Mouse (Mus musculus): ENCODE data around the gene Ppl. TPM values are rescaled to one million over a fixed set of nuclear protein-coding genes. Genes with fewer than 3 reads are reported as not detected.

The Ppl gene
- total and polyA plus RNA-seq, 3 experiments: 0.11 TPM; not detected in 2

DNA sequence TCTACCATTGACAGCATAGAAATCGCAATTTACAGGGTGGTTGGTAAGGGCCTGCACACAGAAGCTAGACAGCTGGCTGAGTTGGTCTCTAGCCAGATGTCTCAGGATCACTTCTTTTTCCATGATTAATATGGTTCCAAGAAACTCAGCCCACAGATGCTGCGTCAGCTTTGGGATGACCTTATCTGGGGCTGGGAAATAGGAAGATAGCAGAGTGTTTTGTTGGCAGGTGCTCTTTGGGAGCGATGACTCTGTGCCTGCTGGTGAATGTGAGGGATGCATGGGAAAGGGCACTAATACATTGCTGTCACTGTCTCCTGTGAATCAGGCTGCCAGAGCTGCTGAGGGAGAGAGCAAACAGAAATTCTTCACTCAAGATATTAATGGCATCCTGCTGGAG, 61.9 kb downstream of the Ppl start:
- Histone ChIP-seq H3K27me3 (ENCODE audit: insufficient read depth, low read length) (no peaks in the 10 kb centered on the region), H3K4me1 (ENCODE audit: insufficient read depth, low read depth, low read length) (no peaks in the 10 kb centered on the region), H3K36me3 (replicated peaks) (peaks cover 89% of the 10 kb centered on the region), H3K9me3 (replicated peaks) (no peaks in the 10 kb centered on the region), H3K4me3 (ENCODE audit: low read depth, low read length) (no peak overlapping the region)
- DNase-seq (ENCODE audit: low spot score): no peak
- TF ChIP-seq GATA1 (IDR thresholded peaks at IDR 0.05; ENCODE audit: borderline replicate concordance, low read length): no peak
- no peak for TF ChIP-seq CTCF (IDR thresholded peaks at IDR 0.05; ENCODE audit: low read depth, low read length)
- no peak for TF ChIP-seq TAL1 (conservative IDR thresholded peaks at IDR 0.05; ENCODE audit: low read depth, low read length)
- TF ChIP-seq GATA2 (IDR thresholded peaks at IDR 0.05; ENCODE audit: borderline replicate concordance, low read depth, low read length): no peak
- no peak for ATAC-seq (ENCODE audit: extremely low read depth, insufficient number of reproducible peaks, low FRiP score, poor library complexity, severe bottlenecking)

DNA sequence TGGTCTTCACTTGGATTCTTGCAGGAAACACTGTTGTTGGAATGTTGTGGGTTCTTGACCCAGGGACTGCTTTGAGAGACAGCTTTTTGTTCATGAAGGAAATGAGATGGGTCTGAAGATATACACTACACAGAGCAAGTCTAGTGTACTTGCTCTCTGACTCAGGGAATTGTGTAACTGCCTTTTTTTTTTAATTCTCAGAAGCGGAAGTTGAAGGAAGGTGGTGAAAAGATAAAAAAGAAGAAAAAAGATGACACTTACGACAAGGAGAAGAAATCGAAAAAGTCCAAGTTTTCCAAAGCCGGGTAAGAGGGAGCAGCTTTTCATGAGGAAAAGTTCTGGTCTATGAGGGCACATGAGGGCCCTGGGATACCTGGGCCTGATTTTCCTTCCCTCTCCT, 68.7 kb downstream of the Ppl start:
- DNase-seq (ENCODE audit: low spot score) (no peak), ATAC-seq (ENCODE audit: extremely low read depth, insufficient number of reproducible peaks, low FRiP score, poor library complexity, severe bottlenecking) (peak; percentile 54)
- Histone ChIP-seq H3K4me3 (ENCODE audit: low read depth, low read length) (no peak overlapping the region), H3K4me1 (ENCODE audit: insufficient read depth, low read depth, low read length) (peaks cover 11% of the 10 kb centered on the region), H3K9me3 (replicated peaks) (no peaks in the 10 kb centered on the region), H3K27me3 (ENCODE audit: insufficient read depth, low read length) (no peaks in the 10 kb centered on the region), H3K36me3 (replicated peaks) (peaks cover 78% of the 10 kb centered on the region)
- no peak for TF ChIP-seq POLR2AphosphoS5 (IDR thresholded peaks at IDR 0.05; ENCODE audit: insufficient replicate concordance, low read depth, low read length)
- no peak for TF ChIP-seq CTCF (IDR thresholded peaks at IDR 0.05; ENCODE audit: low read depth, low read length)
- no peak for TF ChIP-seq TAL1 (conservative IDR thresholded peaks at IDR 0.05; ENCODE audit: low read depth, low read length)
- TF ChIP-seq GATA1 (IDR thresholded peaks at IDR 0.05; ENCODE audit: borderline replicate concordance, low read length): no peak
- no peak for TF ChIP-seq GATA2 (IDR thresholded peaks at IDR 0.05; ENCODE audit: borderline replicate concordance, low read depth, low read length)

DNA sequence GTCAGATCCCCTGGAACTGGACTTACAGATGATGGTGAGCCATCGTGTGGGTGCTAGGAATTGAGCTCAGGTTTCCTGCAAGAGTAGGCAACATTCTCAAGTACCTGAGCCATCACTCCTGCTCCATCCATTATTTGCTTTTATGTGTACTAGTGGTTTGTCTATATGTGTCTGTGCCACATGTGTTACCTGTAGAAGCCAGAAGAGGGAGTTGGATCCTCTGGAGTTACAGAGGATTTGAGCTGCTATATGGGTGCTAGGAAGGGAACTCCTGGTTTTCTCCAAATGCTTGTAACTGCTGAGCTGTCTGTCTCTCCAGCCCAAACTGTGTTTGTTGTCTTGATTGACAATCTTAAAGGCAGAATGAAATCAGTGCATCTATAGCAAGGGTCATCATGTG, 74.1 kb downstream of the Ppl start:
- peaks cover 5% of the 10 kb centered on the region for H3K4me1 ChIP-seq (ENCODE audit: insufficient read depth, low read depth, low read length)
- no peak overlapping the region for H3K4me3 ChIP-seq (ENCODE audit: low read depth, low read length)
- peaks cover 72% of the 10 kb centered on the region for H3K36me3 ChIP-seq (replicated peaks)
- DNase-seq (ENCODE audit: low spot score) (no peak), ATAC-seq (ENCODE audit: extremely low read depth, insufficient number of reproducible peaks, low FRiP score, poor library complexity, severe bottlenecking) (no peak; the same call in 1 of the 2 replicates)
- TF ChIP-seq GATA1 (IDR thresholded peaks at IDR 0.05; ENCODE audit: borderline replicate concordance, low read length) (no peak), CTCF (IDR thresholded peaks at IDR 0.05; ENCODE audit: low read depth, low read length) (no peak), TAL1 (conservative IDR thresholded peaks at IDR 0.05; ENCODE audit: low read depth, low read length) (no peak), GATA2 (IDR thresholded peaks at IDR 0.05; ENCODE audit: borderline replicate concordance, low read depth, low read length) (no peak), POLR2AphosphoS5 (IDR thresholded peaks at IDR 0.05; ENCODE audit: insufficient replicate concordance, low read depth, low read length) (no peak)
- H3K27me3 ChIP-seq (ENCODE audit: insufficient read depth, low read length): no peaks in the 10 kb centered on the region
- no peaks in the 10 kb centered on the region for H3K9me3 ChIP-seq (replicated peaks)

DNA sequence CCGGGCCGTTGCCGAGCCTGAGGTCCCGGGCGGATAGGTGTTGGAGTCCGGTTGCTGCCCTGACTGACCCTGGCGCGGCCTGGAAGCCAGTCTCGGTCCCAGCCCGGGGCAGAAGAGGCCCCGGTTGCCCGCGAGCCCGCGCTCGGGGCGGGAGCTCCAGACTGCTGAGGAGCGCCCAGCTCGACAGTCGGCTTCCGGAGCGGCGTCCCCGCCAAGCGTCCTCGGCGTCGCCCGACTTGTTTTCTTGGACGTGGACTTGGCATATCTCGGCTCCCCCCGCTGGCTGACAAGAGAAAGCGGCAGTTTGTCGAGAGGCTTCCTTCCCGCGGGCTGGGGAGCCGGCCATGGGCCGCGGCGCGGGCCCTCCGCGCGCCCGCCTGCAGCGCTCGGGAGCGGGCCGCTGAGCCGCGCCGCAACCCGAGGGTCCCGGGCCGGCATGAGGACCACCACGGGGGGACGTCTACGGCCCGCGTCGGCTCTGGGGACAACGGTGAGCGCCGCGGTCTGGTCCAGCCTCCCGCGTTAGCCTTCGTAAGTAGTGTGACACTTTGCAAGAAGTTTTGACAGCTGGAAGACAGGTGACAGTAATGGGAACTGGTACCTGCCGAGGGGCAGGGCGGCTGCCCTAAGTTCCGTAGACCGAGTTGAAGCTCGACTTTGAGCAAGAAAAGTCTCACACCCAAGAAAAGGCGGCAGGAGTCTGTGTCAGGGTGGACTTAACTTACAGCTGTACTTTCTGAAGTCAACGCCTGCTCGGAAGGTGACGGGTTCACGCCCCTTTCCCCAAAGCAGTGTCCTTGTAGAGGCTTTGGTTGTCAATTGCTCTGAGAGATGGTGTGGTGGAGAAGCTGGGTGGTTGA, 81.7 kb downstream of the Ppl start:
- Histone ChIP-seq H3K4me3 (ENCODE audit: low read depth, low read length) (peak overlapping the region; percentile 92), H3K27me3 (ENCODE audit: insufficient read depth, low read length) (no peaks in the 10 kb centered on the region), H3K4me1 (ENCODE audit: insufficient read depth, low read depth, low read length) (peaks cover 42% of the 10 kb centered on the region), H3K36me3 (replicated peaks) (peaks cover 38% of the 10 kb centered on the region), H3K9me3 (replicated peaks) (no peaks in the 10 kb centered on the region)
- no peak for ATAC-seq (ENCODE audit: extremely low read depth, insufficient number of reproducible peaks, low FRiP score, poor library complexity, severe bottlenecking)
- DNase-seq (ENCODE audit: low spot score): peak; percentile 66
- TF ChIP-seq GATA1 (IDR thresholded peaks at IDR 0.05; ENCODE audit: borderline replicate concordance, low read length) (no peak), GATA2 (IDR thresholded peaks at IDR 0.05; ENCODE audit: borderline replicate concordance, low read depth, low read length) (no peak), CTCF (IDR thresholded peaks at IDR 0.05; ENCODE audit: low read depth, low read length) (no peak), POLR2AphosphoS5 (IDR thresholded peaks at IDR 0.05; ENCODE audit: insufficient replicate concordance, low read depth, low read length) (no peak), TAL1 (conservative IDR thresholded peaks at IDR 0.05; ENCODE audit: low read depth, low read length) (no peak)

DNA sequence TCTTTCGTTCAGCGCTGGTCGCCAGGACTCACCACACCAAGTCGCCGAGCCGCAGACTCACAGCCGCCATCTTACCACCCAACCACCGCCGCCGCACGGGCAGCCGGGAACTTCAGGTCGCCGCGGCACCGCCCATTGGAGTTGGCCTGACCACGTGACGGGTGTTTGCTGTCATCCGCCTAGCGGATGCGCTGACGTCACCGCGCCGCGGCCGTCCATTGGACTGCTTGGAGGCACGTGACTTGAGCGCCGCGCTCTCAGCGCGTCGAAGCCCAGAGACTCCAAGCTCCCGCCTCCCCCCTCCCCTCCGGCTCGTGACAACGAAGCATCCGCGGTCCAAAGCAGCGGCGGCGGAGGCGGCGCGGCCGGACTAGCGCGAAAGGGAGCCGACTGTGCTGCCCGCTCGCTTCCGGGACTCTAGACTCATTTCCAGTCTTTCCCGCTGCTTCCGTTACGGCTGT, 82.4 kb downstream of the Ppl start, which contains the start of the genes Glyr1 and Ubn1:
TSS of gene Glyr1 (minus strand) at position 90 of the 461 bp plus-strand sequence.
TSS of gene Ubn1 (plus strand) at position 284 of the 461 bp plus-strand sequence.
- no peaks in the 10 kb centered on the region for H3K27me3 ChIP-seq (ENCODE audit: insufficient read depth, low read length)
- no peak for TF ChIP-seq CTCF (IDR thresholded peaks at IDR 0.05; ENCODE audit: low read depth, low read length)
- no peak for TF ChIP-seq GATA1 (IDR thresholded peaks at IDR 0.05; ENCODE audit: borderline replicate concordance, low read length)
- TF ChIP-seq POLR2AphosphoS5 (IDR thresholded peaks at IDR 0.05; ENCODE audit: insufficient replicate concordance, low read depth, low read length): no peak
- TF ChIP-seq TAL1 (conservative IDR thresholded peaks at IDR 0.05; ENCODE audit: low read depth, low read length): no peak
- no peak for TF ChIP-seq GATA2 (IDR thresholded peaks at IDR 0.05; ENCODE audit: borderline replicate concordance, low read depth, low read length)
- H3K36me3 ChIP-seq (replicated peaks): peaks cover 38% of the 10 kb centered on the region
- no peaks in the 10 kb centered on the region for H3K9me3 ChIP-seq (replicated peaks)
- peaks cover 43% of the 10 kb centered on the region for H3K4me1 ChIP-seq (ENCODE audit: insufficient read depth, low read depth, low read length)
- DNase-seq (ENCODE audit: low spot score): peak; percentile 98
- H3K4me3 ChIP-seq (ENCODE audit: low read depth, low read length): peak within 1 kb of the TSS; percentile 92
- peak; percentile 94 for ATAC-seq (ENCODE audit: extremely low read depth, insufficient number of reproducible peaks, low FRiP score, poor library complexity, severe bottlenecking)

DNA sequence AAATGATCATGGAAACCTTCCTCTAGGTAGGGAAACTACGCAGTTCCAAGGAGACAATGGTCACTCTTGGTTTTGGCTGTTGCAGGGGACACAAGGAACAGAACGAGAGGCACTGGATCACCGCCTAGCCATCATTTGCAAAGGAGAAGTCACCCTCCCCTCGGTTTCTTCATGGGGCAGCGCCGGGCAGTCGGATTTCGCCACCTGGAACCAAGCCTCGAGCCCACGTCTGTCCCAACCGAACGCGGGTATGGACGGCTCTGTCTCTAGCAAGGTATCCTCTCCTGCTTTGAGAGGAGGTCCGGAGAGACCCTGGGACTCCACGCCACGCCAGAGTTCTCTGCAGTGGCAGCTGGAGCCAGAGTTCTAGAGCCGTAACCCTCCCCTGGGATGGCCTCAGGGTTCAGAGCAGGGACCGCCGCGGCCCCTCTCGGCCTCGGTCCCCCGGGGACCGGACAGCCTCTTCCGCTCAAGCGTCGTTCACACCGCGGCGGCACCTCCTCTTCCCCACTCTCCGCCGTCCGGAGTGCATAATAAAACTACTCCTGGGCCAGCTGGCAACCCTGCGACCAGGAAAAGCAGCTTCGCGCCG, 82.9 kb downstream of the Ppl start:
- Histone ChIP-seq H3K9me3 (replicated peaks) (no peaks in the 10 kb centered on the region), H3K36me3 (replicated peaks) (peaks cover 42% of the 10 kb centered on the region), H3K4me3 (ENCODE audit: low read depth, low read length) (peak overlapping the region; percentile 92), H3K4me1 (ENCODE audit: insufficient read depth, low read depth, low read length) (peaks cover 43% of the 10 kb centered on the region), H3K27me3 (ENCODE audit: insufficient read depth, low read length) (no peaks in the 10 kb centered on the region)
- DNase-seq (ENCODE audit: low spot score): no peak
- no peak for ATAC-seq (ENCODE audit: extremely low read depth, insufficient number of reproducible peaks, low FRiP score, poor library complexity, severe bottlenecking)
- TF ChIP-seq POLR2AphosphoS5 (IDR thresholded peaks at IDR 0.05; ENCODE audit: insufficient replicate concordance, low read depth, low read length) (no peak), CTCF (IDR thresholded peaks at IDR 0.05; ENCODE audit: low read depth, low read length) (no peak), GATA2 (IDR thresholded peaks at IDR 0.05; ENCODE audit: borderline replicate concordance, low read depth, low read length) (no peak)

All from G1E (cell line).